ENCODE assay signal across 20 mouse cellular contexts in the genomic region with DNA sequence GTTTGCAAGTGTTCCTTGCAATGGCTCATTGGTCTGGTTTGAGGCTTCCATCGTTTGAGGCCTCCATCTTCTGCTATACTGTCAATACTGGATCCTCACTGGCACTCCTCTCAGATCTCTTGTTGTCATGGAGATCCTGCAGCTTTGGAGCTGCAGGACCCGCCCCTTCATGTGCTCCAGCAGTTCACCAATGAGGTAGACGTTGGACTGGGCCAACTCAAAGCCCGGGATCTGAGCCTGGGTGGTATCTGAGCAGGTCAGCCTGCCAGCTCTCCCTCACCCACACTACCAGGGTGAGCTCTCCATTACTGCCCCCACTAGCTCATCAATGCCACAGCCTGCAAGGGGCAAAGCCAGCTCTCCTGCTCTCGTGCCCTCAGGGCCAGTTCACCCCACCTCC. TPM values are rescaled to one million over a fixed set of nuclear protein-coding genes. Genes with fewer than 3 reads are reported as not detected.
DNase-seq lines count a peak whose midpoint lies in the region; ATAC-seq lines count a peak whose summit lies in the region.
"Had no signal": no experiment of that assay in that cellular context is flagged by ENCODE, and none has a peak within 500 bp of the region (broad histone marks: within the 10 kb centered on the region; RNA-seq: fewer than 3 reads in every experiment).

No protein-coding gene starts in this region.

- H3K4me1 ChIP-seq in hindbrain, embryonic 12.5 days = no peaks in the 10 kb centered on the region
- H3K4me1 ChIP-seq in hindbrain, embryonic 11.5 days (replicated peaks; ENCODE audit: control insufficient read depth, insufficient read depth, low read length) = no peaks in the 10 kb centered on the region
- H3K4me1 ChIP-seq in forebrain, embryonic 15.5 days = no peaks in the 10 kb centered on the region
- H3K4me1 ChIP-seq in midbrain, embryonic 14.5 days (ENCODE audit: control insufficient read depth, insufficient read depth, low read length) = 0 out of 2 replicates have a peak, but pooled peaks cover 7% of the 10 kb centered on the region
- H3K4me1 ChIP-seq in embryonic facial prominence, embryonic 10.5 days = peaks cover 5% of the 10 kb centered on the region; the same call in 1 of the 2 replicates

- H3K9me3 ChIP-seq in hindbrain, embryonic 12.5 days (replicated peaks) = no peaks in the 10 kb centered on the region
- no peaks in the 10 kb centered on the region for H3K9me3 ChIP-seq in hindbrain, embryonic 11.5 days (ENCODE audit: control insufficient read depth, low read length)
- no peaks in the 10 kb centered on the region for H3K9me3 ChIP-seq in forebrain, embryonic 15.5 days
- no peaks in the 10 kb centered on the region for H3K9me3 ChIP-seq in midbrain, embryonic 14.5 days (ENCODE audit: control insufficient read depth, low read length)
- no peaks in the 10 kb centered on the region for H3K9me3 ChIP-seq in embryonic facial prominence, embryonic 10.5 days

- DNase-seq in hindbrain, embryonic 11.5 days (ENCODE audit: low spot score) = no peak
- DNase-seq in R1 (ENCODE audit: low read depth, low spot score) = peak; percentile 22
- DNase-seq in midbrain, embryonic 14.5 days = peak; percentile 23
- no peak for DNase-seq in thymus, postnatal 0 days (ENCODE audit: low spot score)
- DNase-seq in B cell, adult 2 months = no peak
- DNase-seq in embryonic facial prominence, embryonic 10.5 days (ENCODE audit: low spot score) = no peak
- DNase-seq: adrenal gland, adult 2 months; cerebellum, adult 8-10 months; gastrocnemius, adult 2 months; heart, adult 11 months; liver; right cerebral cortex, postnatal 25 days had no signal

- ATAC-seq in hindbrain, embryonic 12.5 days (ENCODE audit: low FRiP score) = 0 out of 2 replicates have a peak, but pooled peaks have one; percentile 50
- no peak; the same call in 1 of the 2 replicates for ATAC-seq in hindbrain, embryonic 11.5 days (ENCODE audit: low FRiP score)
- ATAC-seq in forebrain, embryonic 15.5 days (replicated peaks) = peak; percentile 47; the same call in 1 of the 2 replicates
- ATAC-seq in midbrain, embryonic 14.5 days (ENCODE audit: low FRiP score, low TSS enrichment) = no peak
- ATAC-seq: inflammation-experienced regulatory T-cells, adult 6 months had no signal

- H3K27me3 ChIP-seq in hindbrain, embryonic 12.5 days = no peaks in the 10 kb centered on the region
- no peaks in the 10 kb centered on the region for H3K27me3 ChIP-seq in hindbrain, embryonic 11.5 days (ENCODE audit: control insufficient read depth, insufficient read depth, low read length)
- no peaks in the 10 kb centered on the region for H3K27me3 ChIP-seq in forebrain, embryonic 15.5 days
- no peaks in the 10 kb centered on the region for H3K27me3 ChIP-seq in midbrain, embryonic 14.5 days (ENCODE audit: control insufficient read depth, insufficient read depth, low read length)
- no peaks in the 10 kb centered on the region for H3K27me3 ChIP-seq in embryonic facial prominence, embryonic 10.5 days (replicated peaks; ENCODE audit: low read depth, poor library complexity, severe bottlenecking)

- H3K4me2 ChIP-seq in hindbrain, embryonic 12.5 days (replicated peaks) = no peak overlapping the region
- H3K4me2 ChIP-seq in hindbrain, embryonic 11.5 days (replicated peaks; ENCODE audit: low read depth, low read length) = no peak overlapping the region
- H3K4me2 ChIP-seq in forebrain, embryonic 15.5 days (replicated peaks) = no peak overlapping the region
- no peak overlapping the region for H3K4me2 ChIP-seq in midbrain, embryonic 14.5 days (ENCODE audit: low read length)
- H3K4me2 ChIP-seq: lung, embryonic 14.5 days had no signal

- H3K4me3 ChIP-seq in hindbrain, embryonic 12.5 days = no peak overlapping the region
- H3K4me3 ChIP-seq in hindbrain, embryonic 11.5 days (ENCODE audit: low read depth, low read length) = no peak overlapping the region
- H3K4me3 ChIP-seq in forebrain, embryonic 15.5 days = no peak overlapping the region
- no peak overlapping the region for H3K4me3 ChIP-seq in midbrain, embryonic 14.5 days (replicated peaks; ENCODE audit: low read depth, low read length)
- no peak overlapping the region for H3K4me3 ChIP-seq in embryonic facial prominence, embryonic 10.5 days
- H3K4me3 ChIP-seq: gastrocnemius, adult 2 months; layer of hippocampus, adult 2 months had no signal

- H3K27ac ChIP-seq in hindbrain, embryonic 12.5 days = no peak overlapping the region
- no peak overlapping the region for H3K27ac ChIP-seq in hindbrain, embryonic 11.5 days (ENCODE audit: low read depth, low read length)
- H3K27ac ChIP-seq in forebrain, embryonic 15.5 days (replicated peaks) = no peak overlapping the region
- H3K27ac ChIP-seq in midbrain, embryonic 14.5 days (replicated peaks; ENCODE audit: low read depth, low read length) = no peak overlapping the region
- H3K27ac ChIP-seq in embryonic facial prominence, embryonic 10.5 days (replicated peaks) = no peak overlapping the region
- H3K27ac ChIP-seq: gastrocnemius, adult 2 months; kidney, postnatal 0 days; layer of hippocampus, adult 2 months had no signal

- H3K36me3 ChIP-seq in hindbrain, embryonic 12.5 days = no peaks in the 10 kb centered on the region
- no peaks in the 10 kb centered on the region for H3K36me3 ChIP-seq in hindbrain, embryonic 11.5 days (ENCODE audit: control insufficient read depth, insufficient read depth, low read length)
- no peaks in the 10 kb centered on the region for H3K36me3 ChIP-seq in forebrain, embryonic 15.5 days
- no peaks in the 10 kb centered on the region for H3K36me3 ChIP-seq in midbrain, embryonic 14.5 days (ENCODE audit: control insufficient read depth, insufficient read depth, low read length)
- H3K36me3 ChIP-seq in embryonic facial prominence, embryonic 10.5 days (replicated peaks) = no peaks in the 10 kb centered on the region

- no peak overlapping the region for H3K9ac ChIP-seq in hindbrain, embryonic 12.5 days
- H3K9ac ChIP-seq in hindbrain, embryonic 11.5 days (ENCODE audit: low read depth, low read length) = no peak overlapping the region
- H3K9ac ChIP-seq in forebrain, embryonic 15.5 days (replicated peaks) = no peak overlapping the region
- no peak overlapping the region for H3K9ac ChIP-seq in midbrain, embryonic 14.5 days (replicated peaks; ENCODE audit: low read length)
- H3K9ac ChIP-seq: lung, embryonic 14.5 days had no signal

- 61% methylated on average over 5 of the region's 5 CpGs for WGBS in hindbrain, embryonic 12.5 days
- 62% methylated on average over 5 of the region's 5 CpGs for WGBS in hindbrain, embryonic 11.5 days
- 46% methylated on average over 5 of the region's 5 CpGs for WGBS in forebrain, embryonic 15.5 days
- 41% methylated on average over 5 of the region's 5 CpGs for WGBS in midbrain, embryonic 14.5 days
- 66% methylated on average over 5 of the region's 5 CpGs for WGBS in embryonic facial prominence, embryonic 10.5 days

RNA-seq across cellular contexts. Expression of gene Ccdc169, which starts 20.3 kb away (rescaled TPM):
- 0.06 and 0.08 TPM in 2 replicates for polyA plus RNA-seq in hindbrain, embryonic 12.5 days (2016; fragmentation: Nextera tagmentation; extraction: Ambion mirVana)
- polyA plus RNA-seq in hindbrain, embryonic 11.5 days (2014; fragmentation: Nextera tagmentation; extraction: Ambion mirVana) = 0.20 TPM in 1 of 2 replicates, not detected in the other
- 0.19 TPM in 1 of 2 replicates, not detected in the other for polyA plus RNA-seq in forebrain, embryonic 15.5 days (2015; fragmentation: Nextera tagmentation; extraction: Ambion mirVana)
- 0.12 TPM in 1 of 2 replicates, not detected in the other for polyA plus RNA-seq in midbrain, embryonic 14.5 days (2014; fragmentation: Nextera tagmentation; extraction: Ambion mirVana)
- polyA plus RNA-seq in thymus, postnatal 0 days (2015; fragmentation: Nextera tagmentation; extraction: Ambion mirVana) = 0.04 TPM in 1 of 2 replicates, not detected in the other
- not detected in 2 replicates for polyA plus RNA-seq in embryonic facial prominence, embryonic 10.5 days (2016; fragmentation: Nextera tagmentation; extraction: Ambion mirVana)
- polyA plus RNA-seq: adrenal gland, adult 2 months; heart, embryonic 16.5 days; inflammation-experienced regulatory T-cells, adult 6 months; lung, embryonic 14.5 days had no signal

RNA-seq across cellular contexts. Expression of gene Sohlh2, which starts 24.4 kb away (rescaled TPM):
- polyA plus RNA-seq in hindbrain, embryonic 12.5 days (2016; fragmentation: Nextera tagmentation; extraction: Ambion mirVana) = not detected in 2 replicates
- not detected in 2 replicates for polyA plus RNA-seq in hindbrain, embryonic 11.5 days (2014; fragmentation: Nextera tagmentation; extraction: Ambion mirVana)
- polyA plus RNA-seq in forebrain, embryonic 15.5 days (2015; fragmentation: Nextera tagmentation; extraction: Ambion mirVana) = not detected in 2 replicates
- polyA plus RNA-seq in midbrain, embryonic 14.5 days (2014; fragmentation: Nextera tagmentation; extraction: Ambion mirVana) = not detected in 2 replicates
- not detected in 2 replicates for polyA plus RNA-seq in thymus, postnatal 0 days (2015; fragmentation: Nextera tagmentation; extraction: Ambion mirVana)
- not detected in 2 replicates for polyA plus RNA-seq in embryonic facial prominence, embryonic 10.5 days (2016; fragmentation: Nextera tagmentation; extraction: Ambion mirVana)
- polyA plus RNA-seq: adrenal gland, adult 2 months; embryonic facial prominence, embryonic 11.5 days; inflammation-experienced regulatory T-cells, adult 6 months; kidney, postnatal 0 days; lung, embryonic 14.5 days had no signal

RNA-seq across cellular contexts. Expression of gene Spg20, which starts 45.5 kb away (rescaled TPM):
- 47.1 and 52.4 TPM in 2 replicates for polyA plus RNA-seq in hindbrain, embryonic 12.5 days (2016; fragmentation: Nextera tagmentation; extraction: Ambion mirVana)
- 49.6 and 49.7 TPM in 2 replicates for polyA plus RNA-seq in hindbrain, embryonic 11.5 days (2014; fragmentation: Nextera tagmentation; extraction: Ambion mirVana)
- 20.9 and 21.4 TPM in 2 replicates for polyA plus RNA-seq in forebrain, embryonic 15.5 days (2015; fragmentation: Nextera tagmentation; extraction: Ambion mirVana)
- polyA plus RNA-seq in midbrain, embryonic 14.5 days (2014; fragmentation: Nextera tagmentation; extraction: Ambion mirVana) = 11.8 and 16.4 TPM in 2 replicates
- 16.6 and 18.7 TPM in 2 replicates for polyA plus RNA-seq in thymus, postnatal 0 days (2015; fragmentation: Nextera tagmentation; extraction: Ambion mirVana)
- polyA plus RNA-seq in embryonic facial prominence, embryonic 10.5 days (2016; fragmentation: Nextera tagmentation; extraction: Ambion mirVana) = 72.1 and 75.9 TPM in 2 replicates

Comparison
In these comparisons a context has a peak if more than half of its experiments do, and no peak if none do; other contexts are left out.
1. ATAC-seq: peak in hindbrain, embryonic 12.5 days (single experiment) and forebrain, embryonic 15.5 days (single experiment); none in hindbrain, embryonic 11.5 days (single experiment) and midbrain, embryonic 14.5 days (single experiment).
2. DNase-seq: peak in R1 (single experiment) and midbrain, embryonic 14.5 days (single experiment); none in hindbrain, embryonic 11.5 days (single experiment), thymus, postnatal 0 days (single experiment), B cell, adult 2 months (0 of 2) and embryonic facial prominence, embryonic 10.5 days (single experiment).